In genomic region chr1:62766766-62767165, GRCm38 (mm10) we compare ENCODE assay signal across 14 mouse cellular contexts.
DNase-seq lines count a peak whose midpoint lies in the region; ATAC-seq lines count a peak whose summit lies in the region.
"Had no signal": no experiment of that assay in that cellular context is flagged by ENCODE, and none has a peak within 500 bp of the region (broad histone marks: within the 10 kb centered on the region; RNA-seq: fewer than 3 reads in every experiment).

No protein-coding gene starts in this region.

- H3K36me3 ChIP-seq in kidney, embryonic 16.5 days (ENCODE audit: insufficient read depth, low read length), result no peaks in the 10 kb centered on the region
- peaks cover 42% of the 10 kb centered on the region for H3K36me3 ChIP-seq in embryonic facial prominence, embryonic 14.5 days (ENCODE audit: control insufficient read depth, insufficient read depth, low read length)
- no peaks in the 10 kb centered on the region; the same call in 1 of the 2 replicates for H3K36me3 ChIP-seq in heart, embryonic 11.5 days (ENCODE audit: control insufficient read depth, insufficient read depth, low read length)
- H3K36me3 ChIP-seq: heart, embryonic 13.5 days had no signal

- no peak overlapping the region for H3K4me3 ChIP-seq in kidney, embryonic 16.5 days (ENCODE audit: low read length)
- H3K4me3 ChIP-seq in embryonic facial prominence, embryonic 14.5 days (ENCODE audit: low read depth, low read length), result no peak overlapping the region
- no peak overlapping the region for H3K4me3 ChIP-seq in heart, embryonic 11.5 days (ENCODE audit: low read depth, low read length)
- H3K4me3 ChIP-seq: heart, embryonic 13.5 days; midbrain, embryonic 13.5 days had no signal

- peaks cover 18% of the 10 kb centered on the region for H3K4me1 ChIP-seq in kidney, embryonic 16.5 days (ENCODE audit: insufficient read depth, low read length)
- peaks cover 45% of the 10 kb centered on the region for H3K4me1 ChIP-seq in embryonic facial prominence, embryonic 14.5 days (ENCODE audit: control insufficient read depth, insufficient read depth, low read length)
- H3K4me1 ChIP-seq in heart, embryonic 11.5 days (ENCODE audit: control insufficient read depth, insufficient read depth, low read length), result peaks cover 2% of the 10 kb centered on the region; the same call in 1 of the 2 replicates
- H3K4me1 ChIP-seq: midbrain, embryonic 13.5 days had no signal

- no peaks in the 10 kb centered on the region for H3K27me3 ChIP-seq in kidney, embryonic 16.5 days (ENCODE audit: insufficient read depth, low read length)
- H3K27me3 ChIP-seq in embryonic facial prominence, embryonic 14.5 days (replicated peaks; ENCODE audit: control insufficient read depth, insufficient read depth, low read length), result no peaks in the 10 kb centered on the region
- no peaks in the 10 kb centered on the region for H3K27me3 ChIP-seq in heart, embryonic 11.5 days (ENCODE audit: control insufficient read depth, insufficient read depth, low read length)
- H3K27me3 ChIP-seq: heart, embryonic 13.5 days had no signal

- H3K4me2 ChIP-seq in kidney, embryonic 16.5 days (replicated peaks; ENCODE audit: low read depth, low read length), result peak overlapping the region; percentile 33
- H3K4me2 ChIP-seq in embryonic facial prominence, embryonic 14.5 days (ENCODE audit: low read depth, low read length), result peak overlapping the region; percentile 18; the same call in 1 of the 2 replicates
- no peak overlapping the region for H3K4me2 ChIP-seq in heart, embryonic 11.5 days
- H3K4me2 ChIP-seq: heart, embryonic 13.5 days; midbrain, embryonic 13.5 days had no signal

- ATAC-seq in kidney, embryonic 16.5 days (ENCODE audit: low FRiP score, low TSS enrichment), result peak; percentile 82
- 0 out of 2 replicates have a peak, but pooled peaks have one; percentile 12 for ATAC-seq in embryonic facial prominence, embryonic 14.5 days (ENCODE audit: low read depth)
- peak; percentile 79 for ATAC-seq in megakaryocyte progenitor cell, adult 5-6 weeks (replicated peaks; ENCODE audit: poor library complexity)
- no peak for ATAC-seq in heart, embryonic 11.5 days (replicated peaks; ENCODE audit: insufficient number of reproducible peaks, low FRiP score, low TSS enrichment)
- ATAC-seq: hindbrain, postnatal 0 days; midbrain, embryonic 13.5 days had no signal

- no peak for DNase-seq in kidney, postnatal 14 days
- DNase-seq in NIH3T3 (ENCODE audit: low read depth), result peak; percentile 48
- DNase-seq in embryonic facial prominence, embryonic 14.5 days (ENCODE audit: low spot score), result peak; percentile 55
- no peak for DNase-seq in spleen, adult 18-20 months
- DNase-seq in frontal cortex, postnatal 36 days (ENCODE audit: low spot score in 2 of 2), result no peak
- DNase-seq: adrenal gland, postnatal 14 days; lung, adult 2 months; thymus, postnatal 4 days had no signal

- 5% methylated on average over 4 of the region's 4 CpGs for WGBS in kidney, embryonic 16.5 days
- 20% methylated on average over 4 of the region's 4 CpGs for WGBS in embryonic facial prominence, embryonic 14.5 days
- 22% methylated on average over 4 of the region's 4 CpGs for WGBS in heart, embryonic 11.5 days (ENCODE audit: insufficient replicate concordance)

- H3K27ac ChIP-seq in kidney, embryonic 16.5 days (ENCODE audit: low read length), result no peak overlapping the region
- H3K27ac ChIP-seq in embryonic facial prominence, embryonic 14.5 days (replicated peaks; ENCODE audit: low read depth, low read length), result no peak overlapping the region; the same call in 1 of the 2 replicates
- H3K27ac ChIP-seq in heart, embryonic 11.5 days (ENCODE audit: low read depth, low read length), result no peak overlapping the region
- H3K27ac ChIP-seq: heart, embryonic 13.5 days; hindbrain, postnatal 0 days; midbrain, embryonic 13.5 days had no signal

- no peak overlapping the region for H3K9ac ChIP-seq in kidney, embryonic 16.5 days (replicated peaks; ENCODE audit: low read length)
- H3K9ac ChIP-seq in embryonic facial prominence, embryonic 14.5 days (ENCODE audit: low read depth, low read length), result 0 out of 2 replicates have a peak overlapping the region, but pooled peaks have one; percentile 27
- no peak overlapping the region for H3K9ac ChIP-seq in heart, embryonic 11.5 days (ENCODE audit: low read depth, low read length)
- H3K9ac ChIP-seq: heart, embryonic 13.5 days; midbrain, embryonic 13.5 days had no signal

- H3K9me3 ChIP-seq in kidney, embryonic 16.5 days (ENCODE audit: low read length), result no peaks in the 10 kb centered on the region
- H3K9me3 ChIP-seq in embryonic facial prominence, embryonic 14.5 days (ENCODE audit: control insufficient read depth, low read length), result no peaks in the 10 kb centered on the region
- no peaks in the 10 kb centered on the region for H3K9me3 ChIP-seq in heart, embryonic 11.5 days (replicated peaks; ENCODE audit: control insufficient read depth, low read length)
- H3K9me3 ChIP-seq: heart, embryonic 13.5 days; midbrain, embryonic 13.5 days had no signal

Comparison
In these comparisons a context has a peak if more than half of its experiments do, and no peak if none do; other contexts are left out.
1. DNase-seq: peak in NIH3T3 (single experiment) and embryonic facial prominence, embryonic 14.5 days (single experiment); none in kidney, postnatal 14 days (single experiment), spleen, adult 18-20 months (0 of 2) and frontal cortex, postnatal 36 days (0 of 2).